Mouse (Mus musculus) embryonic facial prominence, embryonic 13.5 days (tissue): ENCODE measurements around the gene Tmem175. TPM values are rescaled to one million over a fixed set of nuclear protein-coding genes. Genes with fewer than 3 reads are reported as not detected.

Experiments
- ATAC-seq: fragments of 200-750 bp; cut with Nextera tagmentation; 2 replicates; pipeline ENCODE4 v1.8.0; 2017; ENCODE audit warnings: low read depth; ENCODE audit not compliant: insufficient number of reproducible peaks, insufficient read depth, low FRiP score, low TSS enrichment
- H3K27ac ChIP-seq: fragments of 300-500 bp; sonication (generic); 2 replicates; pipeline ENCODE4 v1.5.1; 2015; ENCODE audit warnings: moderate library complexity, mild to moderate bottlenecking, inconsistent platforms
- H3K27me3 ChIP-seq: fragments of 300-500 bp; sonication (generic); 2 replicates; pipeline ENCODE4 v1.6.1; 2015; ENCODE audit warnings: mild to moderate bottlenecking, inconsistent platforms
- H3K36me3 ChIP-seq: fragments of 300-500 bp; sonication (generic); 2 replicates; pipeline ENCODE4 v1.6.1; 2015; ENCODE audit warnings: mild to moderate bottlenecking, inconsistent platforms
- H3K4me1 ChIP-seq: fragments of 300-500 bp; sonication (generic); 2 replicates; pipeline ENCODE4 v1.6.1; 2015; ENCODE audit warnings: inconsistent platforms
- H3K4me2 ChIP-seq: fragments of 300-500 bp; sonication (generic); 2 replicates; pipeline ENCODE4 v1.6.1; 2015; ENCODE audit warnings: moderate library complexity, mild to moderate bottlenecking, inconsistent platforms
- H3K4me3 ChIP-seq: fragments of 300-500 bp; sonication (generic); 2 replicates; pipeline ENCODE4 v1.5.1; 2015; ENCODE audit warnings: mild to moderate bottlenecking, inconsistent platforms
- H3K9ac ChIP-seq: fragments of 300-500 bp; sonication (generic); 2 replicates; pipeline ENCODE4 v1.6.1; 2015; ENCODE audit warnings: mild to moderate bottlenecking, inconsistent platforms
- H3K9me3 ChIP-seq: fragments of 300-500 bp; sonication (generic); 2 replicates; pipeline ENCODE4 v1.6.1; 2016; ENCODE audit warnings: inconsistent platforms
- WGBS: fragments of 180-500 bp; shearing (Covaris S2); methylation state at CpG from one replicate; pipeline ENCODE4 v1.1.7; 2015; ENCODE audit warnings: mixed read lengths; 5-methylcytosine and 5-hydroxymethylcytosine counted together
- polyA plus RNA-seq: library from polyadenylated mRNA; unstranded; fragments of >200 nt; fragmentation: Nextera tagmentation; extraction: Ambion mirVana; gene quantifications from 2 replicates; pipeline ENCODE4 v1.2.1, GENCODE M21; 2015

Gene Tmem175
- polyA plus RNA-seq, 1 experiment from 2014 or later, result 23.7 TPM

- Histone ChIP-seq H3K36me3 (peaks cover 75% of the 10 kb centered on the region), H3K27me3 (no peaks in the 10 kb centered on the region), H3K4me2 (no peak overlapping the region), H3K4me3 (no peak overlapping the region), H3K9ac (no peak overlapping the region), H3K4me1 (peaks cover 11% of the 10 kb centered on the region), H3K9me3 (no peaks in the 10 kb centered on the region), H3K27ac (no peak overlapping the region)
- 92% methylated on average over 9 of the region's 9 CpGs for WGBS
- ATAC-seq, result no peak
These were observed 25.8 kb downstream of the Tmem175 start for GRCm38 (mm10) chr5:108655381-108655780.

GRCm38 (mm10) chr5:108655891-108656650, 26.5 kb downstream of the Tmem175 start:
- Histone ChIP-seq H3K9ac (no peak overlapping the region), H3K4me2 (no peak overlapping the region), H3K9me3 (no peaks in the 10 kb centered on the region), H3K27ac (no peak overlapping the region), H3K4me3 (no peak overlapping the region), H3K4me1 (peaks cover 14% of the 10 kb centered on the region), H3K27me3 (no peaks in the 10 kb centered on the region), H3K36me3 (peaks cover 69% of the 10 kb centered on the region)
- ATAC-seq, result no peak
- WGBS, result 93% methylated on average over 15 of the region's 15 CpGs

- H3K27ac ChIP-seq, result no peak overlapping the region
- WGBS, result 79% methylated on average over 5 of the region's 5 CpGs
- H3K36me3 ChIP-seq, result peaks cover 56% of the 10 kb centered on the region
- H3K9me3 ChIP-seq, result no peaks in the 10 kb centered on the region
- peaks cover 14% of the 10 kb centered on the region for H3K4me1 ChIP-seq
- no peak overlapping the region for H3K4me3 ChIP-seq
- H3K9ac ChIP-seq, result peak overlapping the region; percentile 37; the same call in 1 of the 2 replicates
- no peak for ATAC-seq
- no peak overlapping the region for H3K4me2 ChIP-seq
- no peaks in the 10 kb centered on the region for H3K27me3 ChIP-seq
These were observed 27.8 kb downstream of the Tmem175 start for GRCm38 (mm10) chr5:108657406-108657805.

- H3K27ac ChIP-seq, result no peak overlapping the region
- 83% methylated on average over 1 of the region's 1 CpGs for WGBS
These were observed 29.0 kb downstream of the Tmem175 start for GRCm38 (mm10) chr5:108658611-108659010.

GRCm38 (mm10) chr5:108659698-108660631, 30.4 kb downstream of the Tmem175 start, which contains the start of gene Idua:
Gene Idua, plus strand, starts transcription at chr5:108660331.
- Histone ChIP-seq H3K27ac (peak within 1 kb of the TSS; percentile 39; the same call in 1 of the 2 replicates), H3K9ac (peak within 1 kb of the TSS; percentile 95), H3K4me2 (peak within 1 kb of the TSS; percentile 91), H3K4me1 (peaks cover 14% of the 10 kb centered on the region), H3K9me3 (no peaks in the 10 kb centered on the region), H3K36me3 (peaks cover 30% of the 10 kb centered on the region), H3K4me3 (peak within 1 kb of the TSS; percentile 89), H3K27me3 (peaks cover 7% of the 10 kb centered on the region; the same call in 1 of the 2 replicates)
- 0 out of 2 replicates have a peak, but pooled peaks have one; percentile 38 for ATAC-seq
- 9% methylated on average over 24 of the region's 24 CpGs for WGBS

More at GRCm38 (mm10) chr5:108658611-108659010, 29.0 kb downstream of the Tmem175 start:
- H3K9me3 ChIP-seq, result no peaks in the 10 kb centered on the region
- H3K4me1 ChIP-seq, result peaks cover 14% of the 10 kb centered on the region
- H3K36me3 ChIP-seq, result peaks cover 44% of the 10 kb centered on the region
- ATAC-seq, result no peak
- no peak overlapping the region for H3K4me2 ChIP-seq
- H3K27me3 ChIP-seq, result 0 out of 2 replicates have a peak, but pooled peaks cover 3% of the 10 kb centered on the region
- H3K9ac ChIP-seq, result 0 out of 2 replicates have a peak overlapping the region, but pooled peaks have one; percentile 21
- no peak overlapping the region for H3K4me3 ChIP-seq

- WGBS, result 16% methylated on average over 36 of the region's 36 CpGs
- peaks cover 22% of the 10 kb centered on the region for H3K36me3 ChIP-seq
These were observed 31.2 kb downstream of the Tmem175 start for GRCm38 (mm10) chr5:108660632-108661268.

GRCm38 (mm10) chr5:108662772-108663171, 33.2 kb downstream of the Tmem175 start:
- Histone ChIP-seq H3K9me3 (no peaks in the 10 kb centered on the region), H3K27me3 (peaks cover 10% of the 10 kb centered on the region; the same call in 1 of the 2 replicates), H3K4me3 (no peak overlapping the region), H3K4me1 (peaks cover 14% of the 10 kb centered on the region), H3K4me2 (no peak overlapping the region), H3K9ac (no peak overlapping the region), H3K27ac (no peak overlapping the region), H3K36me3 (peaks cover 6% of the 10 kb centered on the region)
- ATAC-seq, result no peak
- 82% methylated on average over 4 of the region's 4 CpGs for WGBS

More at GRCm38 (mm10) chr5:108660632-108661268, 31.2 kb downstream of the Tmem175 start:
- peak overlapping the region; percentile 89 for H3K4me3 ChIP-seq
- no peaks in the 10 kb centered on the region for H3K9me3 ChIP-seq
- peak; percentile 95 for ATAC-seq
- H3K27ac ChIP-seq, result peak overlapping the region; percentile 7; the same call in 1 of the 2 replicates
- peaks cover 14% of the 10 kb centered on the region for H3K4me1 ChIP-seq
- H3K9ac ChIP-seq, result peak overlapping the region; percentile 95
- H3K27me3 ChIP-seq, result peaks cover 10% of the 10 kb centered on the region; the same call in 1 of the 2 replicates
- peak overlapping the region; percentile 91 for H3K4me2 ChIP-seq

- WGBS, result 35% methylated on average over 3 of the region's 3 CpGs
- H3K27me3 ChIP-seq, result peaks cover 10% of the 10 kb centered on the region; the same call in 1 of the 2 replicates
- no peaks in the 10 kb centered on the region for H3K36me3 ChIP-seq
- no peak for ATAC-seq
- H3K9ac ChIP-seq, result no peak overlapping the region
- H3K4me1 ChIP-seq, result peaks cover 16% of the 10 kb centered on the region
- no peaks in the 10 kb centered on the region for H3K9me3 ChIP-seq
- H3K4me3 ChIP-seq, result no peak overlapping the region
- no peak overlapping the region for H3K4me2 ChIP-seq
- no peak overlapping the region for H3K27ac ChIP-seq
These were observed 35.5 kb downstream of the Tmem175 start for GRCm38 (mm10) chr5:108665066-108665465.

- peaks cover 10% of the 10 kb centered on the region; the same call in 1 of the 2 replicates for H3K27me3 ChIP-seq
- ATAC-seq, result no peak
- no peak overlapping the region for H3K27ac ChIP-seq
- no peak overlapping the region for H3K9ac ChIP-seq
- peaks cover 18% of the 10 kb centered on the region for H3K4me1 ChIP-seq
- no peak overlapping the region for H3K4me3 ChIP-seq
- 58% methylated on average over 2 of the region's 2 CpGs for WGBS
- H3K4me2 ChIP-seq, result no peak overlapping the region
- peaks cover 13% of the 10 kb centered on the region for H3K36me3 ChIP-seq
- H3K9me3 ChIP-seq, result no peaks in the 10 kb centered on the region
These were observed 37.8 kb downstream of the Tmem175 start for GRCm38 (mm10) chr5:108667370-108667769.

GRCm38 (mm10) chr5:108668387-108668932, 38.9 kb downstream of the Tmem175 start:
- Histone ChIP-seq H3K36me3 (peaks cover 24% of the 10 kb centered on the region), H3K9me3 (no peaks in the 10 kb centered on the region), H3K4me3 (peak overlapping the region; percentile 54), H3K9ac (peak overlapping the region; percentile 80), H3K4me2 (peak overlapping the region; percentile 79), H3K4me1 (peaks cover 18% of the 10 kb centered on the region), H3K27ac (peak overlapping the region; percentile 89), H3K27me3 (peaks cover 7% of the 10 kb centered on the region; the same call in 1 of the 2 replicates)
- WGBS, result 15% methylated on average over 3 of the region's 3 CpGs
- ATAC-seq, result no peak
